Mouse (Mus musculus) embryo, embryonic 9.5 days (tissue): ENCODE results near the gene Cutal.

Experiments
- DNase-seq: peaks from one replicate; pipeline ENCODE4 v3.0.0-alpha.2; 2017; ENCODE audit errors: extremely low spot score

The Cutal gene

GRCm38 (mm10) chr2:34915103-34915502 is 40.9 kb downstream of the Cutal start:
- DNase-seq: no peak

- DNase-seq: no peak
These were observed 45.9 kb downstream of the Cutal start for GRCm38 (mm10) chr2:34920144-34920543.

GRCm38 (mm10) chr2:34922729-34923128 is 48.5 kb downstream of the Cutal start:
- no peak for DNase-seq

- DNase-seq: no peak
These were observed 53.1 kb downstream of the Cutal start for GRCm38 (mm10) chr2:34927320-34927719.

GRCm38 (mm10) chr2:34937460-34937859 is 63.3 kb downstream of the Cutal start:
- DNase-seq: no peak

- no peak for DNase-seq
These were observed 64.3 kb downstream of the Cutal start for GRCm38 (mm10) chr2:34938269-34939208.

- no peak for DNase-seq
These were observed 66.0 kb downstream of the Cutal start for GRCm38 (mm10) chr2:34940246-34940645.

- no peak for DNase-seq
These were observed 67.0 kb downstream of the Cutal start for GRCm38 (mm10) chr2:34941061-34941675.
